Mouse (Mus musculus) MEL (cell line): ENCODE measurements around the gene Clstn3. TPM values are rescaled to one million over a fixed set of nuclear protein-coding genes. Genes with fewer than 3 reads are reported as not detected.

Experiments
- DNase-seq: peaks from one replicate; pipeline ENCODE4 v3.0.0; 2011; ENCODE audit warnings: low read depth, low spot score
- H3K27ac ChIP-seq: 2 replicates; pipeline ENCODE4 v1.5.1; 2012; ENCODE audit warnings: low read depth, mild to moderate bottlenecking, control low read depth, low read length, moderate library complexity; ENCODE audit not compliant: control insufficient read depth
- H3K27me3 ChIP-seq, 2 experiments: fragments of 150-350 bp in 1 of 2; sonication (generic) in 1 of 2; 2 replicates each; pipeline ENCODE4 v1.6.1; 2012; ENCODE audit warnings: low read length in 2 of 2, mild to moderate bottlenecking in 2 of 2, improper control_type of control experiment in 1 of 2, moderate library complexity in 1 of 2; ENCODE audit not compliant: insufficient read depth in 2 of 2, control insufficient read depth in 1 of 2
- H3K36me3 ChIP-seq, 2 experiments: 2 replicates each; pipeline ENCODE4 v1.6.1; 2012 to 2014; ENCODE audit warnings: low read length in 2 of 2, improper control_type of control experiment in 1 of 2, inconsistent platforms in 1 of 2, mild to moderate bottlenecking in 1 of 2; ENCODE audit not compliant: insufficient read depth in 2 of 2, control insufficient read depth in 1 of 2
- H3K4me1 ChIP-seq, 2 experiments: fragments of 150-350 bp in 1 of 2; sonication (generic) in 1 of 2; 2 replicates each; pipeline ENCODE4 v1.6.1; 2012; ENCODE audit warnings: low read length in 2 of 2, improper control_type of control experiment in 1 of 2, mild to moderate bottlenecking in 1 of 2; ENCODE audit not compliant: insufficient read depth in 2 of 2, control insufficient read depth in 1 of 2
- H3K4me3 ChIP-seq, 2 experiments: fragments of 150-350 bp in 1 of 2; sonication (generic) in 1 of 2; 2 replicates each; pipeline ENCODE4 v1.5.1; 2012; ENCODE audit warnings: low read depth in 2 of 2, low read length in 2 of 2, mild to moderate bottlenecking in 2 of 2, moderate library complexity in 2 of 2, control low read depth in 1 of 2, improper control_type of control experiment in 1 of 2; ENCODE audit not compliant: control insufficient read depth in 1 of 2, insufficient read depth in 1 of 2
- H3K79me2 ChIP-seq: 2 replicates; pipeline ENCODE4 v1.6.1; 2012; ENCODE audit warnings: mild to moderate bottlenecking, low read length, moderate library complexity; ENCODE audit not compliant: control insufficient read depth, poor library complexity, insufficient read depth
- H3K9ac ChIP-seq: 2 replicates; pipeline ENCODE4 v1.6.1; 2012; ENCODE audit warnings: low read depth, mild to moderate bottlenecking, control low read depth, low read length, moderate library complexity; ENCODE audit not compliant: control insufficient read depth, poor library complexity, severe bottlenecking
- H3K9me3 ChIP-seq: fragments of 150-350 bp; sonication (generic); replicated peaks from 2 replicates; pipeline ENCODE4 v1.6.1; 2012; ENCODE audit warnings: mild to moderate bottlenecking, low read length, improper control_type of control experiment, moderate library complexity; ENCODE audit not compliant: insufficient read depth
- CHD1 ChIP-seq: IDR thresholded peaks from 2 replicates; pipeline ENCODE4 v1.6.1; 2012; ENCODE audit warnings: low read depth, mild to moderate bottlenecking, inconsistent platforms, low read length, improper control_type of control experiment
- CHD2 ChIP-seq: IDR thresholded peaks from 2 replicates; pipeline ENCODE4 v1.6.1; 2011; ENCODE audit warnings: low read length, improper control_type of control experiment
- E2F4 ChIP-seq: IDR thresholded peaks from 2 replicates; pipeline ENCODE4 v1.6.1; 2011; ENCODE audit warnings: low read depth, low read length, improper control_type of control experiment, borderline replicate concordance
- ELF1 ChIP-seq: IDR thresholded peaks from 2 replicates; pipeline ENCODE4 v1.6.1; 2014; ENCODE audit warnings: low read depth, mild to moderate bottlenecking, inconsistent platforms, low read length, improper control_type of control experiment, moderate library complexity
- GABPA ChIP-seq: IDR thresholded peaks from 2 replicates; pipeline ENCODE4 v1.6.1; 2012; ENCODE audit warnings: low read depth, mild to moderate bottlenecking, inconsistent platforms, low read length, improper control_type of control experiment, moderate library complexity
- JUND ChIP-seq: IDR thresholded peaks from 2 replicates; pipeline ENCODE4 v1.6.1; 2011; ENCODE audit warnings: low read depth, mild to moderate bottlenecking, improper control_type of control experiment, low read length
- KAT2A ChIP-seq: conservative IDR thresholded peaks from 2 replicates; pipeline ENCODE4 v1.6.1; 2012; ENCODE audit warnings: low read depth, low read length, improper control_type of control experiment, inconsistent platforms
- MAFK ChIP-seq: IDR thresholded peaks from 2 replicates; pipeline ENCODE4 v1.6.1; 2011; ENCODE audit warnings: low read depth, mild to moderate bottlenecking, low read length, improper control_type of control experiment, borderline replicate concordance
- MAX ChIP-seq: IDR thresholded peaks from 2 replicates; pipeline ENCODE4 v1.6.1; 2011; ENCODE audit warnings: low read length, improper control_type of control experiment
- MEF2A ChIP-seq: IDR thresholded peaks from 2 replicates; pipeline ENCODE4 v1.6.1; 2014; ENCODE audit warnings: low read depth, mild to moderate bottlenecking, inconsistent platforms, low read length, improper control_type of control experiment; ENCODE audit not compliant: poor library complexity, insufficient replicate concordance, severe bottlenecking; ENCODE audit errors: extremely low read depth
- MYC ChIP-seq: IDR thresholded peaks from 2 replicates; pipeline ENCODE4 v1.6.1; 2011; ENCODE audit warnings: low read depth, mild to moderate bottlenecking, low read length, improper control_type of control experiment, moderate library complexity
- POLR2AphosphoS5 ChIP-seq: IDR thresholded peaks from 2 replicates; pipeline ENCODE4 v1.6.1; 2012; ENCODE audit warnings: low read depth, borderline replicate concordance, mild to moderate bottlenecking, inconsistent platforms, low read length, moderate library complexity, mixed read lengths
- RCOR1 ChIP-seq: IDR thresholded peaks from 2 replicates; pipeline ENCODE4 v1.6.1; 2012; ENCODE audit warnings: low read depth, mild to moderate bottlenecking, inconsistent platforms, low read length, improper control_type of control experiment
- SMC3 ChIP-seq: IDR thresholded peaks from 2 replicates; pipeline ENCODE4 v1.6.1; 2011; ENCODE audit warnings: low read depth, low read length, improper control_type of control experiment
- TAL1 ChIP-seq: IDR thresholded peaks from 2 replicates; pipeline ENCODE4 v1.6.1; 2012; ENCODE audit warnings: mild to moderate bottlenecking, inconsistent platforms, low read length, moderate library complexity, mixed read lengths
- USF2 ChIP-seq, 2 experiments: IDR thresholded peaks; 2 replicates each; pipeline ENCODE4 v1.6.1; 2011 to 2012; ENCODE audit warnings: improper control_type of control experiment in 2 of 2, low read length in 2 of 2, borderline replicate concordance in 1 of 2, inconsistent platforms in 1 of 2, low read depth in 1 of 2, mild to moderate bottlenecking in 1 of 2; ENCODE audit not compliant: insufficient read depth in 1 of 2
- ZKSCAN1 ChIP-seq: IDR thresholded peaks from 2 replicates; pipeline ENCODE4 v1.6.1; 2012; ENCODE audit warnings: low read depth, mild to moderate bottlenecking, inconsistent platforms, low read length, improper control_type of control experiment, moderate library complexity
- ZNF384 ChIP-seq: IDR thresholded peaks from 2 replicates; pipeline ENCODE4 v1.6.1; 2012; ENCODE audit warnings: low read depth, mild to moderate bottlenecking, inconsistent platforms, low read length, improper control_type of control experiment
- polyA plus RNA-seq, 2 experiments: library from polyadenylated mRNA; stranded (reverse) in 1 of 2; unstranded in 1 of 2; fragments of >175 nt in 1 of 2; fragments of >200 nt in 1 of 2; gene quantifications; 2 replicates each; pipeline versions ENCODE4 v1.2.1 to v1.2.4; 2012; ENCODE audit warnings: low replicate concordance in 2 of 2, low read depth in 1 of 2; ENCODE audit not compliant: insufficient read length in 2 of 2, insufficient read depth in 1 of 2, missing spikeins in 1 of 2
- total RNA-seq: library from RNA; depleted of rRNA; stranded (reverse); fragments of 300-350 nt; gene quantifications from 2 replicates; pipeline ENCODE4 v1.2.3, GENCODE M21; 2012

The Clstn3 gene
- total and polyA plus RNA-seq, 3 experiments = 51.3 to 59.8 TPM; not detected in 1

- H3K4me3 ChIP-seq = no peak overlapping the region
- no peak for DNase-seq
- TF ChIP-seq MAX (no peak), GABPA (no peak), ELF1 (no peak), ZKSCAN1 (no peak), JUND (no peak), CHD2 (no peak), MEF2A (no peak)
- no peak overlapping the region for H3K27ac ChIP-seq
- H3K4me1 ChIP-seq = peaks cover 0 to 6% of the 10 kb centered on the region in 2 experiments; a peak in 1 of 4 replicates
- 0 out of 4 replicates have a peak, but pooled peaks cover 0 to 2% of the 10 kb centered on the region in 2 experiments for H3K36me3 ChIP-seq
- no peak overlapping the region for H3K9ac ChIP-seq
- H3K9me3 ChIP-seq = no peaks in the 10 kb centered on the region
- no peaks in the 10 kb centered on the region for H3K27me3 ChIP-seq
- no peaks in the 10 kb centered on the region for H3K79me2 ChIP-seq
These were observed 34.2 kb downstream of the Clstn3 start for GRCm38 (mm10) chr6:124430379-124430778.

- H3K4me3 ChIP-seq = no peak overlapping the region
- H3K9me3 ChIP-seq = no peaks in the 10 kb centered on the region
- DNase-seq = peak; percentile 31
- TF ChIP-seq ZNF384 (no peak), MAFK (no peak), SMC3 (no peak), E2F4 (no peak), CHD1 (no peak), MYC (no peak), ZKSCAN1 (no peak), POLR2AphosphoS5 (no peak), TAL1 (no peak), KAT2A (no peak), USF2 (IDR thresholded peaks at IDR 0.05; ENCODE audit: borderline replicate concordance in 1 of 2, insufficient read depth in 1 of 2, low read depth in 1 of 2, low read length in 2 of 2) (no peak), CHD2 (no peak), RCOR1 (no peak)
- H3K9ac ChIP-seq = no peak overlapping the region
- no peaks in the 10 kb centered on the region for H3K79me2 ChIP-seq
- peaks cover 0 to 6% of the 10 kb centered on the region in 2 experiments; a peak in 1 of 4 replicates for H3K36me3 ChIP-seq
- no peaks in the 10 kb centered on the region for H3K27me3 ChIP-seq
- no peak overlapping the region for H3K27ac ChIP-seq
- peaks cover 7 to 13% of the 10 kb centered on the region in 2 experiments; a peak in 3 of 4 replicates for H3K4me1 ChIP-seq
These were observed 36.6 kb downstream of the Clstn3 start for GRCm38 (mm10) chr6:124427791-124428576.
